Mouse (Mus musculus) myocyte (in vitro differentiated cells): ENCODE results near the gene Rnf185. TPM values are rescaled to one million over a fixed set of nuclear protein-coding genes. Genes with fewer than 3 reads are reported as not detected.

Experiments used
- H3K27me3 ChIP-seq: one replicate; pipeline ENCODE4 v1.6.1; 2011; ENCODE audit not compliant: control insufficient read depth, insufficient read depth, insufficient read length
- H3K36me3 ChIP-seq: one replicate; pipeline ENCODE4 v1.6.1; 2011; ENCODE audit not compliant: control insufficient read depth, insufficient read depth
- H3K4me2 ChIP-seq: one replicate; pipeline ENCODE4 v1.6.1; 2011; ENCODE audit warnings: low read depth, control low read depth
- H3K4me3 ChIP-seq: one replicate; pipeline ENCODE4 v1.5.1; 2011; ENCODE audit warnings: mild to moderate bottlenecking, control low read depth, moderate library complexity
- H3K79me2 ChIP-seq: one replicate; pipeline ENCODE4 v1.6.1; 2011; ENCODE audit not compliant: control insufficient read depth, insufficient read depth
- H3ac ChIP-seq: one replicate; pipeline ENCODE4 v1.6.1; 2011; ENCODE audit not compliant: control insufficient read depth, insufficient read length
- CEBPB ChIP-seq: IDR thresholded peaks from 2 replicates; pipeline ENCODE4 v1.6.1; 2011; ENCODE audit warnings: mild to moderate bottlenecking, moderate library complexity; ENCODE audit not compliant: poor library complexity, insufficient read depth, severe bottlenecking
- E2F4 ChIP-seq: IDR thresholded peaks from one replicate; pipeline ENCODE4 v1.6.1; 2011; ENCODE audit warnings: mild to moderate bottlenecking, control low read depth, moderate library complexity; ENCODE audit not compliant: insufficient read depth
- MAX ChIP-seq: IDR thresholded peaks from one replicate; pipeline ENCODE4 v1.6.1; 2011; ENCODE audit warnings: low read depth, mild to moderate bottlenecking, control low read depth
- MYOD1 ChIP-seq, 3 experiments: IDR thresholded peaks; one replicate each; pipeline ENCODE4 v1.6.1; 2011; ENCODE audit warnings: control low read depth in 2 of 3, low read depth in 2 of 3, mild to moderate bottlenecking in 2 of 3, moderate library complexity in 1 of 3; ENCODE audit not compliant: insufficient read length in 2 of 3, control insufficient read depth in 1 of 3
- MYOG ChIP-seq, 3 experiments: IDR thresholded peaks; one replicate each; pipeline ENCODE4 v1.6.1; 2011; ENCODE audit warnings: control low read depth in 2 of 3, low read depth in 2 of 3, mild to moderate bottlenecking in 2 of 3; ENCODE audit not compliant: insufficient read length in 2 of 3, control insufficient read depth in 1 of 3, insufficient read depth in 1 of 3
- POLR2A ChIP-seq: IDR thresholded peaks from one replicate; pipeline ENCODE4 v1.6.1; 2011; ENCODE audit warnings: low read depth, mild to moderate bottlenecking, control low read depth, moderate library complexity; ENCODE audit not compliant: insufficient read length
- POLR2AphosphoS2 ChIP-seq: IDR thresholded peaks from one replicate; pipeline ENCODE4 v1.6.1; 2011; ENCODE audit warnings: low read depth, control low read depth; ENCODE audit not compliant: insufficient read length
- REST ChIP-seq: IDR thresholded peaks from one replicate; pipeline ENCODE4 v1.6.1; 2011; ENCODE audit warnings: mild to moderate bottlenecking, control low read depth, moderate library complexity; ENCODE audit not compliant: insufficient read depth, insufficient read length
- SRF ChIP-seq: IDR thresholded peaks from one replicate; pipeline ENCODE4 v1.6.1; 2011; ENCODE audit warnings: low read depth; ENCODE audit not compliant: control insufficient read depth, insufficient read length
- TCF12 ChIP-seq: IDR thresholded peaks from one replicate; pipeline ENCODE4 v1.6.1; 2011; ENCODE audit warnings: mild to moderate bottlenecking, control low read depth; ENCODE audit not compliant: poor library complexity, insufficient read depth, severe bottlenecking
- TCF3 ChIP-seq: IDR thresholded peaks from one replicate; pipeline ENCODE4 v1.6.1; 2011; ENCODE audit warnings: low read depth, control low read depth; ENCODE audit not compliant: insufficient read length
- USF1 ChIP-seq: IDR thresholded peaks from one replicate; pipeline ENCODE4 v1.6.1; 2011; ENCODE audit warnings: low read depth, mild to moderate bottlenecking, control low read depth, moderate library complexity
- polyA plus RNA-seq: library from polyadenylated mRNA; unstranded; fragments of >200 nt; fragmentation: generic; extraction: Trizol; gene quantifications from one replicate; pipeline ENCODE4 v1.2.1, GENCODE M21; 2012; ENCODE audit warnings: missing spikeins

Gene Rnf185
- polyA plus RNA-seq, 1 experiment: 47.2 TPM

DNA sequence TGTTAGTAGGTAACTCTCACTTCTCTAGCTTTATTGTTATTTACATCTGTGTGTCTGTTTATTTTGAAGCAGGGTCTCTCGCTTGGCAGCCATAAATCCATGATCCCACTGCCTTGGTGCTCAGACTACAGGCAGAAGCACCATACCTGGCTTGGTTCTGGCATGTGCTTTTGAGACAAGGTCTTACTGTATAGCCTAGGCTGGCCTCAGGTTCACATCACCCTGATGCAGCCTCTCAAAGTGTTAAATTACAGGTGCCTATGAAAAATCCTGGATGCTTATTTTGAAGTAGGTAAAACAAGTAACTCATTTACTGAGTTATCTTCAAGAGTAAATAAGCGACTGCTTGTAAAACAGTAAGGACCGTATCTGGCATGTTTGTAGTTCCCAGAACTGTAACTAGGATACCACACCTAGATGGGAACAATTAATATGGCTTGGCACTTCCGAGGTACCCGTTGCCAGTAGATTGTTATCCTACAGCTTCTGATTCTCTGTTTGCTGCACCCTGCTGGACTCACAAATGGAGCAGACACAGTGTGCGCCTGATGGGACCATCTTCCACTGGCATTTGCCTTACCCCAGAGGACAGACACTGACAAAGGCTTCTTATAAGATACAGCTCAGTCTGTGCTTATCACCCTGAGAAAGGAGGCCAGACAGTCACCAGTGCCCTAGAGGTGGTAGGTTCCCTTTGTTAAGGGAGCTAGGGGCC lies 64.5 kb downstream of the Rnf185 start:
- TF ChIP-seq TCF3: no peak
- TF ChIP-seq POLR2A: no peak
- no peak for TF ChIP-seq USF1
- TF ChIP-seq MYOD1 (IDR thresholded peaks at IDR 0.05; ENCODE audit: control insufficient read depth in 1 of 3, insufficient read length in 2 of 3, low read depth in 2 of 3): no peak
- no peak for TF ChIP-seq CEBPB
- TF ChIP-seq POLR2AphosphoS2: no peak
- TF ChIP-seq MAX: no peak
- no peak for TF ChIP-seq REST
- TF ChIP-seq TCF12: no peak
- no peak for TF ChIP-seq SRF
- no peak for TF ChIP-seq MYOG (IDR thresholded peaks at IDR 0.05; ENCODE audit: control insufficient read depth in 1 of 3, insufficient read depth in 1 of 3, insufficient read length in 2 of 3, low read depth in 2 of 3)
- TF ChIP-seq E2F4: no peak
- no peak overlapping the region for H3ac ChIP-seq
- no peak overlapping the region for H3K4me3 ChIP-seq
- no peaks in the 10 kb centered on the region for H3K79me2 ChIP-seq
- H3K27me3 ChIP-seq: no peaks in the 10 kb centered on the region
- H3K4me2 ChIP-seq: no peak overlapping the region
- H3K36me3 ChIP-seq: peaks cover 9% of the 10 kb centered on the region

GRCm38 (mm10) chr11:3386941-3387368 lies 65.2 kb downstream of the Rnf185 start:
- H3K4me3 ChIP-seq: no peak overlapping the region
- no peak for TF ChIP-seq MAX
- TF ChIP-seq MYOG (IDR thresholded peaks at IDR 0.05; ENCODE audit: control insufficient read depth in 1 of 3, insufficient read depth in 1 of 3, insufficient read length in 2 of 3, low read depth in 2 of 3): peak in 1 of 3 experiments; percentile 20
- peak in 1 of 3 experiments; percentile 44 for TF ChIP-seq MYOD1 (IDR thresholded peaks at IDR 0.05; ENCODE audit: control insufficient read depth in 1 of 3, insufficient read length in 2 of 3, low read depth in 2 of 3)
- no peak for TF ChIP-seq CEBPB
- TF ChIP-seq POLR2AphosphoS2: peak; percentile 43
- no peak overlapping the region for H3ac ChIP-seq
- H3K36me3 ChIP-seq: peaks cover 9% of the 10 kb centered on the region
- H3K79me2 ChIP-seq: no peaks in the 10 kb centered on the region
- no peaks in the 10 kb centered on the region for H3K27me3 ChIP-seq
- no peak overlapping the region for H3K4me2 ChIP-seq

DNA sequence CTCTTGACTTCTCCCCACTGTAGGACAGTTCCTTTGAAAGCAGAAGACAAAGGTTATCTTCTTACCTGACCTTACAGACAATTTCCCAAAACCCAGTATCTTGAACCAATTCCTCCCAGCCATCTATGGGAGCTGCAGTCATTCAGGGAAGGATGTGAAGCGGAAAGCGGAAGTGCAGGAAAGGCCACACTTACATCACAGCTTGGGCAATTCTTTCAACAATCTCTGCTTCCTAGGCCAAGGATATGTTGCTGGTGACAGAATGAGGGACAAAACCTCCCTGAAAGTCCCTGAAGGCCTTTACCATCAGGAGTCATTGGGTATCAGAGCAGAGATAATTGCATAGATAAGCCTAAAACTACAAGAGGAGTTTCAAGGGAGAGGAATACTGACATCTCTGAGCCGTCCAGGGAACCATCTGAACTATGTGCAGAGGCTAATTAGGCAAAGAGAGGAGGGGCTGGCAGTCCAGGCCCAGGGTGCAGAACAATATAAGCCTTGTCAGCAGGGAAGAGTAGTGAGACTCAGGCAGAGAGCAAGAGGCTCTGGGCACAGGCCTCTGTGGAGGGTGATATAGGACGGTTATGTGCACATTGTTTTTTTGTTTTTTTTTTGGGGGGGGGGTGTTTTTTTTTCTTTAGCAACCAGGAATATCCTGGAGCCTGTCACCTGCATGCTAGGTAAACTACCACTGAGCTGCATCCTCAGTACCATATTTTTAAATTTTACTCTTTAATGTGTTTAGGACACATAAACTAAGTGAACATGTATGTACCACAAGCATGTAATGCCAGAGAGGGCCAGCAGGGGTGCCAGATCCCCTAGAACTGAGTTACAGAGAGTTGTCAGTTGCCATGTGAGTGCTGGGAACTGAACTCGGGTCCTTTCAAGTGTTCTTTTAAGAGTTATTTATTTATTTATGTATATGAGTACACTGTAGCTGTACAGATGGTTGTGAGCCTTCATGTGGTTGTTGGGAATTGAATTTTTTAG lies 69.3 kb downstream of the Rnf185 start:
- no peak overlapping the region for H3K4me3 ChIP-seq
- TF ChIP-seq REST (no peak), MAX (no peak), USF1 (no peak), POLR2A (no peak), POLR2AphosphoS2 (no peak)
- H3ac ChIP-seq: no peak overlapping the region
- no peaks in the 10 kb centered on the region for H3K79me2 ChIP-seq
- no peak overlapping the region for H3K4me2 ChIP-seq
- peaks cover 9% of the 10 kb centered on the region for H3K36me3 ChIP-seq
- H3K27me3 ChIP-seq: no peaks in the 10 kb centered on the region

- H3K4me2 ChIP-seq: no peak overlapping the region
- no peak overlapping the region for H3K4me3 ChIP-seq
- peaks cover 9% of the 10 kb centered on the region for H3K36me3 ChIP-seq
- no peak overlapping the region for H3ac ChIP-seq
- H3K79me2 ChIP-seq: no peaks in the 10 kb centered on the region
- no peaks in the 10 kb centered on the region for H3K27me3 ChIP-seq
- TF ChIP-seq SRF (no peak), MYOD1 (IDR thresholded peaks at IDR 0.05; ENCODE audit: control insufficient read depth in 1 of 3, insufficient read length in 2 of 3, low read depth in 2 of 3) (no peak), USF1 (no peak), TCF12 (no peak), POLR2AphosphoS2 (no peak), REST (no peak)
Observed at GRCm38 (mm10) chr11:3381148-3381814, 70.9 kb downstream of the Rnf185 start.

- Histone ChIP-seq H3K27me3 (no peaks in the 10 kb centered on the region), H3ac (no peak overlapping the region), H3K4me3 (no peak overlapping the region), H3K36me3 (peaks cover 3% of the 10 kb centered on the region), H3K4me2 (no peak overlapping the region), H3K79me2 (no peaks in the 10 kb centered on the region)
- TF ChIP-seq USF1 (no peak), TCF3 (no peak), MYOD1 (IDR thresholded peaks at IDR 0.05; ENCODE audit: control insufficient read depth in 1 of 3, insufficient read length in 2 of 3, low read depth in 2 of 3) (no peak), SRF (no peak), REST (no peak), TCF12 (no peak)
Observed at GRCm38 (mm10) chr11:3379427-3379826, 72.7 kb downstream of the Rnf185 start.
